Mouse (Mus musculus) forebrain, embryonic 14.5 days (tissue): Measurements from ENCODE around the gene Defb36. TPM values are rescaled to one million over a fixed set of nuclear protein-coding genes. Genes with fewer than 3 reads are reported as not detected.

Experiments used
- ATAC-seq: fragments of 200-750 bp; cut with Nextera tagmentation; 2 replicates; pipeline ENCODE4 v1.8.0; 2017; ENCODE audit warnings: mild to moderate bottlenecking, moderate library complexity
- DNase-seq: peaks from one replicate; pipeline ENCODE4 v3.0.0-alpha.2; 2015; ENCODE audit warnings: low spot score
- H3K27ac ChIP-seq: fragments of 300-500 bp; sonication (generic); 2 replicates; pipeline ENCODE4 v1.5.1; 2014; ENCODE audit warnings: low read depth, mild to moderate bottlenecking, control low read depth, low read length, moderate library complexity
- H3K27me3 ChIP-seq: fragments of 300-500 bp; sonication (generic); replicated peaks from 2 replicates; pipeline ENCODE4 v1.6.1; 2014; ENCODE audit warnings: low read length, control low read depth, mixed read lengths; ENCODE audit not compliant: control insufficient read depth, insufficient read depth
- H3K36me3 ChIP-seq: fragments of 300-500 bp; sonication (generic); 2 replicates; pipeline ENCODE4 v1.6.1; 2014; ENCODE audit warnings: low read length, control low read depth; ENCODE audit not compliant: control insufficient read depth, insufficient read depth
- H3K4me1 ChIP-seq: fragments of 300-500 bp; sonication (generic); 2 replicates; pipeline ENCODE4 v1.6.1; 2014; ENCODE audit warnings: antibody characterized with exemption, low read length, control low read depth; ENCODE audit not compliant: control insufficient read depth, insufficient read depth
- H3K4me2 ChIP-seq: fragments of 300-500 bp; sonication (generic); 2 replicates; pipeline ENCODE4 v1.6.1; 2014; ENCODE audit warnings: mild to moderate bottlenecking, control low read depth, low read length
- H3K4me3 ChIP-seq: fragments of 300-500 bp; sonication (generic); 2 replicates; pipeline ENCODE4 v1.5.1; 2014; ENCODE audit warnings: low read depth, low read length, control low read depth
- H3K9ac ChIP-seq: fragments of 300-500 bp; sonication (generic); 2 replicates; pipeline ENCODE4 v1.6.1; 2014; ENCODE audit warnings: mild to moderate bottlenecking, low read length, control low read depth, moderate library complexity
- H3K9me3 ChIP-seq: fragments of 300-500 bp; sonication (generic); replicated peaks from 2 replicates; pipeline ENCODE4 v1.6.1; 2016; ENCODE audit warnings: low read length, control low read depth, mixed read lengths; ENCODE audit not compliant: control insufficient read depth
- WGBS: fragments of 180-500 bp; shearing (Covaris S2); extraction: QIAGEN DNeasy Blood & Tissue Kit; methylation state at CpG from one replicate; pipeline ENCODE4 v1.1.7; 2014; 5-methylcytosine and 5-hydroxymethylcytosine counted together
- polyA plus RNA-seq: library from polyadenylated mRNA; unstranded; fragments of >200 nt; fragmentation: Nextera tagmentation; extraction: Ambion mirVana; gene quantifications from 2 replicates; pipeline ENCODE4 v1.2.1, GENCODE M21; 2014

Gene Defb36
- polyA plus RNA-seq, 1 experiment from 2014 or later: not detected

- WGBS: 11% methylated on average over 7 of the region's 7 CpGs
- ATAC-seq: peak; percentile 67
Observed at GRCm38 (mm10) chr2:152615563-152615962, 11.4 kb downstream of the Defb36 start.

GRCm38 (mm10) chr2:152616470-152616869, 12.3 kb downstream of the Defb36 start:
- Histone ChIP-seq H3K27ac (no peak overlapping the region), H3K36me3 (no peaks in the 10 kb centered on the region), H3K4me3 (no peak overlapping the region), H3K27me3 (no peaks in the 10 kb centered on the region), H3K9ac (no peak overlapping the region), H3K9me3 (no peaks in the 10 kb centered on the region), H3K4me2 (no peak overlapping the region), H3K4me1 (no peaks in the 10 kb centered on the region)
- 88% methylated on average over 6 of the region's 6 CpGs for WGBS
- ATAC-seq (no peak), DNase-seq (no peak)

More at GRCm38 (mm10) chr2:152615563-152615962, 11.4 kb downstream of the Defb36 start:
- Histone ChIP-seq H3K27me3 (no peaks in the 10 kb centered on the region), H3K4me1 (no peaks in the 10 kb centered on the region), H3K9me3 (no peaks in the 10 kb centered on the region), H3K27ac (no peak overlapping the region), H3K4me2 (no peak overlapping the region), H3K36me3 (no peaks in the 10 kb centered on the region), H3K9ac (no peak overlapping the region), H3K4me3 (no peak overlapping the region)
- peak; percentile 89 for DNase-seq

- no peak overlapping the region for H3K4me3 ChIP-seq
- no peaks in the 10 kb centered on the region for H3K9me3 ChIP-seq
- H3K4me2 ChIP-seq: no peak overlapping the region
- H3K36me3 ChIP-seq: no peaks in the 10 kb centered on the region
- H3K27me3 ChIP-seq: no peaks in the 10 kb centered on the region
- H3K27ac ChIP-seq: no peak overlapping the region
- 55% methylated on average over 5 of the region's 5 CpGs for WGBS
- no peak overlapping the region for H3K9ac ChIP-seq
- no peak for ATAC-seq
- no peak for DNase-seq
- no peaks in the 10 kb centered on the region for H3K4me1 ChIP-seq
Observed at GRCm38 (mm10) chr2:152617374-152617773, 13.2 kb downstream of the Defb36 start.

- Histone ChIP-seq H3K4me2 (no peak overlapping the region), H3K4me3 (no peak overlapping the region), H3K9ac (no peak overlapping the region), H3K27me3 (no peaks in the 10 kb centered on the region), H3K4me1 (no peaks in the 10 kb centered on the region), H3K27ac (no peak overlapping the region), H3K9me3 (no peaks in the 10 kb centered on the region), H3K36me3 (no peaks in the 10 kb centered on the region)
- 80% methylated on average over 9 of the region's 9 CpGs for WGBS
- DNase-seq (no peak), ATAC-seq (no peak)
Observed at GRCm38 (mm10) chr2:152620367-152621134, 16.4 kb downstream of the Defb36 start.

- DNase-seq (no peak), ATAC-seq (no peak)
- Histone ChIP-seq H3K4me1 (peaks cover 4% of the 10 kb centered on the region; the same call in 1 of the 2 replicates), H3K27me3 (peaks cover 16% of the 10 kb centered on the region), H3K4me2 (no peak overlapping the region), H3K4me3 (no peak overlapping the region), H3K9me3 (no peaks in the 10 kb centered on the region), H3K9ac (no peak overlapping the region), H3K36me3 (no peaks in the 10 kb centered on the region), H3K27ac (no peak overlapping the region)
- 92% methylated on average over 13 of the region's 13 CpGs for WGBS
Observed at GRCm38 (mm10) chr2:152622151-152622550, 18.0 kb downstream of the Defb36 start.

- no peak within 1 kb of the TSS for H3K4me3 ChIP-seq
- H3K4me2 ChIP-seq: no peak within 1 kb of the TSS
- H3K9me3 ChIP-seq: no peaks in the 10 kb centered on the region
- DNase-seq: no peak
- H3K9ac ChIP-seq: no peak within 1 kb of the TSS
- H3K36me3 ChIP-seq: no peaks in the 10 kb centered on the region
- no peak for ATAC-seq
- no peak within 1 kb of the TSS for H3K27ac ChIP-seq
- H3K27me3 ChIP-seq: peaks cover 21% of the 10 kb centered on the region
- peaks cover 5% of the 10 kb centered on the region; the same call in 1 of the 2 replicates for H3K4me1 ChIP-seq
- 76% methylated on average over 7 of the region's 7 CpGs for WGBS
Observed at GRCm38 (mm10) chr2:152622953-152623352, 18.8 kb downstream of the Defb36 start, which contains the start of gene Defb25. TSS of gene Defb25 (minus strand) at chr2:152623053.

GRCm38 (mm10) chr2:152624566-152624965, 20.4 kb downstream of the Defb36 start:
- H3K36me3 ChIP-seq: no peaks in the 10 kb centered on the region
- H3K27me3 ChIP-seq: peaks cover 31% of the 10 kb centered on the region
- no peak overlapping the region for H3K9ac ChIP-seq
- ATAC-seq (no peak), DNase-seq (no peak)
- H3K4me3 ChIP-seq: no peak overlapping the region
- H3K27ac ChIP-seq: no peak overlapping the region
- H3K4me2 ChIP-seq: no peak overlapping the region
- H3K9me3 ChIP-seq: no peaks in the 10 kb centered on the region
- H3K4me1 ChIP-seq: peaks cover 5% of the 10 kb centered on the region; the same call in 1 of the 2 replicates
- WGBS: 95% methylated on average over 2 of the region's 2 CpGs

GRCm38 (mm10) chr2:152625256-152625655, 21.1 kb downstream of the Defb36 start:
- Histone ChIP-seq H3K27me3 (peaks cover 31% of the 10 kb centered on the region), H3K36me3 (no peaks in the 10 kb centered on the region), H3K9me3 (no peaks in the 10 kb centered on the region), H3K9ac (no peak overlapping the region), H3K27ac (no peak overlapping the region), H3K4me1 (peaks cover 5% of the 10 kb centered on the region; the same call in 1 of the 2 replicates), H3K4me3 (no peak overlapping the region), H3K4me2 (no peak overlapping the region)
- 0% methylated on average over 1 of the region's 1 CpGs for WGBS
- DNase-seq: peak; percentile 40
- ATAC-seq: no peak
